Mouse (Mus musculus): Measurements from ENCODE around the gene Kcnj9.

Kcnj9 gene

DNA sequence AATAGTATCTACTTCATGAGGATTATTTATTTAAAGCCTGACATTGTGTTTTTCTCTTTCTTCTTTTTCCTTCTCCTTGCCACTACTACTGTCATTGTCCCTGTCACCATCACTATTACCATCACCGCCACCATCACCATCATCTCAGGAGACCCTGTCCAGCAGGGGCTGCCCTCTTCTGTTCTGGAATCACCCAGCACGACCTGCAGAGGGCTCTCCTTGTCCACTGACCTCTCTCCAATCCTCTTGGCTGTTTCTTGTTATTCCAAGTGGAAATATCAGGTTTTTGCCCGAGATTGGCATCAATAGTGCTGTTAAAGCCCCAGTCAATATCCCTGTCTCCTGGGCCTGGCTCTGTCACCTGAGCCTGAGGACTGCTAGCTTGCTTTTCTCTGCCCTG lies 4.4 kb upstream of the Kcnj9 start:
- peak; percentile 58 for DNase-seq (ENCODE audit: low read depth, low spot score)

GRCm38 (mm10) chr1:172332925-172333324 lies 3.8 kb upstream of the Kcnj9 start:
- DNase-seq (ENCODE audit: low read depth, low spot score), result no peak

DNA sequence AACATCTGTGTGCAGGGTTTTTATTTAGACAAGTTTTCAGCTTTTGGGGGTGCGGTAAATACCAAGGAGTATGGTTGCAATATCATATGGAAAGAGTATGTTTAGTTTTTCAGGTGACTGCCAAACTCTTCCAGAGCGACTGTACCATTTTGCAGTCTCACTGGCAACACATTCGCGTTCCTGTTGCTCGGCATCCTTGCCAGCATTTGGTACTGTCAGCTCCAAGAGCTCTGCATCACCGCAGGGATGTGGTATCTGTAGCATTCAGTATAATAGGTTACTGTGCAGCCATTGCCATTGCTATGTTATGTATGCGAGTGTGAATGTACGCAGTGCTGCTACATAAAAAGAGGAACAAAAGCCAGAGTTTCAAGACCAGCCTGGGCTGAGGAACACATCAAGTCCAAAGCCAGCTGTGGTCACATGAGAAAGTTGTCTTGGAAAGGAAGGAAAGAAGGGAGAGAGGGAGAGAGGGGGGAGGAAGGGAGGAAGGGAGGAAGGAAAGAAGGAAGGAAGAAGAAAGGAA lies 2.4 kb upstream of the Kcnj9 start:
- peak; percentile 88 for DNase-seq (ENCODE audit: low read depth, low spot score)

- DNase-seq (ENCODE audit: low read depth, low spot score), result no peak
Observed at GRCm38 (mm10) chr1:172329616-172330015, 498 bp upstream of the Kcnj9 start.

- peak; percentile 67 for DNase-seq (ENCODE audit: low read depth, low spot score)
Observed at GRCm38 (mm10) chr1:172328461-172328860, 657 bp downstream of the Kcnj9 start.

- peak; percentile 74 for DNase-seq (ENCODE audit: low read depth, low spot score)
Observed at GRCm38 (mm10) chr1:172328041-172328440, 1.1 kb downstream of the Kcnj9 start.

DNA sequence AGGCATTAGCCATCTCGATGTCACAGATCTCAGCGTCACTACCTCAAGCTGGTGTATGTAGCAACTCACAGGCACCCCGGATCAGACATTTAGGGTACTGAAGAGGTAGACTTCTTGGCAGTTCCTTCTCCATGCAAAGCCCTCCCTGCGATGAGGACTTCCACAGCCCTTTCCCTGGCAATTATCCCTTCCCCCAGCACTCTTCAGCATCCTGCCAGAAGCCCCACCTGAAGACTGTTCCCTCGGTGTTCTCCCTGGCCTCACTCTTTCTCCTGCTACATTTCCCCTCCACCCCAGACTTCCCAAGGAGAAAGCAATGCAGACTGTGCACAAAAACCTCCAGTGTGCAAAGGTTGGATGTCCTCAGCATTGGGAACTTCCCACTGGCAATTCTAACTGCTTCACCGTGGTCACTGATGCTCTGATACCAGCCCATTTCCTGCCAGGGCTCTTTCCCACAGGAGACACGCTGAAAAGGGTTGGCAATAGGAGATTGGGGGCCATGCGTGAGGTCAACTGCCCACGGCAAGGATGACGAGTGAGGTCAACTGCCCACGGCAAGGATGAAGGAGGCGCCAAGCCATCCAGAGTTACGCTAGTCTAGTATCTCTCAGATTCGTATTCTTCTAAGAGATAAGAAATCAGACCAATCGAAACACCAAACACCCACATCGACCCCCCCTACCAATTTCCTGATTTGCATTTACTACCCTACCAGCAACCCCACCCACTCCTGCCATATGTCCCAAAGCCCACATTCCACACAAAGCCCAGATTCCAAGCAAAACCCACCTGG lies 1.7 kb downstream of the Kcnj9 start:
- peak; percentile 81 for DNase-seq (ENCODE audit: low read depth, low spot score)

DNA sequence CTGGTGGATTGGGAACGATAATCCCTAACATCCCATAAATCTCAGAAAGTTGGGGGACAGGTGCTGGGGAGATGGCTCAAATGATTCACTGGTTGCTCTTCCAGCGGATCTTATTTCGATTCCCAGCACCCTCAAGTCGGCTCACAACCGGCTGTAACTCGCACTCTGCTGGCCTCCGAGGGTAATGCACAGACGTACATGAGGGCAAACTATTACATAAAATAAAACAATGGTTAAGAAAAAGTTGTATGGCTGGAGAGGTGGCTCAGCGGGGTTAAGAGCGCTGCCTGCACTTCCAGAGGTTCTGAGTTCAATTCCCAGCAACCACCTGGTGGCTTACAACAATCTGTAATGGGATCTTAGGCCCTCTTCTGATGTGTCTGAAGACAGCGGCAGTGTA lies 2.4 kb downstream of the Kcnj9 start:
- peak; percentile 41 for DNase-seq (ENCODE audit: low read depth, low spot score)

DNA sequence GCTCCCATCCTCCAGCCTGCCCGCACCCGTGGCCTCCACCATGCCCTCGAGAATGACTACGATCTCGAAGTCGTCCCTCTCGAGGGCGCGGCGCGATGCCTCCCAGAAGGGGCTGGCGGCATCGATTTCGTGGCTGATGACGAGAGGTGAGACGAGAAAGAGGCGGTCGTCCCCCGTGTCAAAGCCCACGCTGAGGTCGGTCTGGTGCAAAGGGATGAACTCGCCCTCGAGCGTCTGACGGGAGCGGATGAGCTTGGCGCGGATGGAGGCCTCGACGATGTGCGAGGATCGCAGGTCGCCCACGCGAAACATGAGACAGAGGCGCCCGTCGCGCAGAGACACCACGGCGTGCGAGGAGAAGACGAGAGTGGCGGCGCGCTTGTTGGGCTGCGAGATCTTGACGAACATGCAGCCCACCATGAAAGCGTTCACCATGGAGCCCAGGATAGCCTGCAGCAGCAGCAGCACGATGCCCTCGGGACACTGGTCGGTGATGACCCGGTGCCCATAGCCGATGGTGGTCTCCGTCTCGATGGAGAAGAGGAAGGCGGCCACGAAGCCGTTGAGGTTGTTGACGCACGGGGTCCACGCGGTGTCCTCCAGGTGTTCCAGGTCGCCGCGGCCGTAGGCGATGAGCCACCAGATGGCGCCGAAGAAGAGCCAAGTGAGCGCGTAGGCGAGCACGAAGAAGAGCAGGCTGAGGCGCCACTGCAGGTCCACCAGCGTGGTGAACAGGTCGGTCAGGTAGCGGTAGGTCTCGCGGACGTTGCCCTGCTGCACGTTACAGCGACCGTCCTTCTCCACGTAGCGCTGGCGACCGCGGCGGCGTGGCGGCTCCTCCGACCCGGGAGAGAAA lies 3.2 kb downstream of the Kcnj9 start:
- peak; percentile 93 for DNase-seq (ENCODE audit: low read depth, low spot score)

- peak; percentile 96 for DNase-seq (ENCODE audit: low read depth, low spot score)
Observed at GRCm38 (mm10) chr1:172324725-172325124, 4.4 kb downstream of the Kcnj9 start.

GRCm38 (mm10) chr1:172323801-172324359 lies 5.2 kb downstream of the Kcnj9 start:
- DNase-seq (ENCODE audit: low read depth, low spot score), result peak; percentile 92

- DNase-seq (ENCODE audit: low read depth, low spot score), result no peak
Observed at GRCm38 (mm10) chr1:172323298-172323697, 5.8 kb downstream of the Kcnj9 start.

GRCm38 (mm10) chr1:172322725-172323124 lies 6.4 kb downstream of the Kcnj9 start:
- DNase-seq (ENCODE audit: low read depth, low spot score), result peak; percentile 34

GRCm38 (mm10) chr1:172319921-172320411 lies 9.2 kb downstream of the Kcnj9 start:
- peak; percentile 81 for DNase-seq (ENCODE audit: low read depth, low spot score)

DNA sequence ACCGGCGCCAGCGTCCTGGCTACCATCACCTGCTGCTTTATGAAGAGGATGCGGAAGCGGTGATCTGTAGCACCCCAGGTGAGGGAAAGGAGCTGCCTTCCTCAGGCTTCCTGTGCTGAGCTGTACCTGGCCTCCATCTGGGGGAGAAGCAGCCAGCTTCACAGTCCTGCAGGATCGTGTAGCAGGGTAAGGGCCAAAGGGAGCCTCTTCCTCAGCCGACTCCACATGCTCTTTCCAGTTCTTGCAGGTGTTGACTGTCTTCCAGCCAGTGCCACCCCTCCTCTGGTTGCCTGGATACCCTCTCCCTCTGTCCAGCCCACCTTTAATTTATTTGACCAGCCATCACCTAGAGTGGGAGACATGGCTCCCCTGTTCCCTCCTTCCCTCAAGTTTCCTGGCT lies 9.8 kb downstream of the Kcnj9 start:
- peak; percentile 43 for DNase-seq (ENCODE audit: low read depth, low spot score)

- peak; percentile 62 for DNase-seq (ENCODE audit: low read depth, low spot score)
Observed at GRCm38 (mm10) chr1:172318424-172319035, 10.6 kb downstream of the Kcnj9 start.

DNA sequence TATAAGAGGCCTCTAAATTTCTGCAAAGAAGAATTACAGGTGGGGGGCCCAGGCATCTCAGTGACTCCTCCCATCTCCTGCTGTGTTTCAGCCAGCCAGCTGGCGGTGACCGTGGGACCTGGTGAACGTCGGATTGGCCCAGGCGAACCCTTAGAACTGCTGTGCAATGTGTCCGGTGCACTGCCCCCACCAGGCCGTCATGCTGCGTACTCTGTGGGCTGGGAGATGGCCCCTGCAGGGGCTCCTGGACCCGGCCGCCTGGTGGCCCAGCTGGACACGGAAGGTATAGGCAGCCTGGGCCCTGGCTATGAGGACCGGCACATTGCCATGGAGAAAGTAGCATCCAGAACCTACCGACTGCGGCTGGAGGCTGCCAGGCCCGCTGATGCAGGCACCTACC lies 11.2 kb downstream of the Kcnj9 start:
- DNase-seq (ENCODE audit: low read depth, low spot score), result peak; percentile 52

- DNase-seq (ENCODE audit: low read depth, low spot score), result peak; percentile 15
Observed at GRCm38 (mm10) chr1:172317431-172317830, 11.7 kb downstream of the Kcnj9 start.

DNA sequence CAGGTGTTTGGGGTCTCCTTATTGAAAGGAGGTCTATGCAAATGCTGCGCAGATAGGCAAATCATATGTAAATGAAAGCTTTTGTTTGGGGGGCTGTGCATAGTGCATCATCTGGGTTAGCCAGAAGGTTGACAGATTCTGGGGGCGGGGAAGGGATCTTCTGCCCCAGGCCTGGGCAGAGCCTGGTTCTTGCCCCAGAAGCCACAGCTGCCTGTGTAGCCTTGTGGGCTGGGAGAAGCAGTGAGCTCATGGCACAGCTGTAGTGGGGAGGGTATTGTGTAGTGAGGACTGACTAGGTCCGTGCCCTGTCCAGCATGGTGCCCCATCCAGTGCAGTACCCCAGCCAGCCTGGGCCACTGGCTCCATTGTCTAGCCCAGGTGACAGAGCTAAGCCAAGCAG lies 14.2 kb downstream of the Kcnj9 start:
- peak; percentile 70 for DNase-seq (ENCODE audit: low read depth, low spot score)

GRCm38 (mm10) chr1:172313613-172314411 lies 15.3 kb downstream of the Kcnj9 start:
- peak; percentile 81 for DNase-seq (ENCODE audit: low read depth, low spot score)

Measured in brain, adult 2 months (tissue).